Mouse (Mus musculus) megakaryocyte, embryonic 14.5 days (primary cell): ENCODE data around the gene Slc41a1. TPM values are rescaled to one million over a fixed set of nuclear protein-coding genes. Genes with fewer than 3 reads are reported as not detected.

Source experiments
- H3K27me3 ChIP-seq: replicated peaks from 2 replicates; pipeline ENCODE3; 2012; ENCODE audit warnings: inconsistent platforms
- H3K36me3 ChIP-seq: replicated peaks from 2 replicates; pipeline ENCODE3; 2012; ENCODE audit warnings: low read length, inconsistent platforms, mixed read lengths
- H3K4me1 ChIP-seq: 2 replicates; pipeline ENCODE4 v1.6.1; 2012; ENCODE audit warnings: inconsistent platforms
- H3K4me3 ChIP-seq: replicated peaks from 2 replicates; pipeline ENCODE3; 2012; ENCODE audit warnings: moderate library complexity, mild to moderate bottlenecking, inconsistent platforms
- H3K9me3 ChIP-seq: 2 replicates; pipeline ENCODE4 v1.6.1; 2012; ENCODE audit warnings: inconsistent platforms
- FLI1 ChIP-seq: IDR thresholded peaks from 2 replicates; pipeline ENCODE4 v1.6.1; 2012; ENCODE audit warnings: low read length, inconsistent platforms, mixed read lengths
- GATA1 ChIP-seq: IDR thresholded peaks from 3 replicates; pipeline ENCODE4 v1.6.1; 2012; ENCODE audit warnings: mixed read lengths, low read length, inconsistent platforms, borderline replicate concordance
- polyA plus RNA-seq: library from polyadenylated mRNA; stranded (reverse); fragments of >175 nt; gene quantifications from 2 replicates; pipeline ENCODE4 v1.2.3, GENCODE M21; 2012; ENCODE audit warnings: low replicate concordance; ENCODE audit not compliant: insufficient read depth

Gene Slc41a1
- 8.1 and 16.5 TPM in 2 replicates for polyA plus RNA-seq

GRCm38 (mm10) chr1:131827207-131827786 lies at the start of gene Slc41a1:
Gene Slc41a1, plus strand, starts transcription at chr1:131827493.
- TF ChIP-seq GATA1, result no peak
- no peak for TF ChIP-seq FLI1
- H3K27me3 ChIP-seq, result peaks cover 14% of the 10 kb centered on the region
- peaks cover 28% of the 10 kb centered on the region for H3K36me3 ChIP-seq
- peak within 1 kb of the TSS; percentile 95 for H3K4me3 ChIP-seq
- no peaks in the 10 kb centered on the region for H3K9me3 ChIP-seq
- peaks cover 53% of the 10 kb centered on the region for H3K4me1 ChIP-seq

- Histone ChIP-seq H3K9me3 (peaks cover 5% of the 10 kb centered on the region), H3K4me1 (peaks cover 6% of the 10 kb centered on the region), H3K4me3 (no peak overlapping the region), H3K27me3 (peaks cover 44% of the 10 kb centered on the region), H3K36me3 (no peaks in the 10 kb centered on the region)
- TF ChIP-seq FLI1 (no peak), GATA1 (no peak)
Measured at GRCm38 (mm10) chr1:131794591-131794990, 32.7 kb upstream of the Slc41a1 start.

- TF ChIP-seq GATA1 (no peak), FLI1 (no peak)
Measured at GRCm38 (mm10) chr1:131795171-131795570, 32.1 kb upstream of the Slc41a1 start.

GRCm38 (mm10) chr1:131797202-131797909 lies 29.9 kb upstream of the Slc41a1 start, which contains the start of gene Pm20d1:
Gene Pm20d1, plus strand, starts transcription at chr1:131797381.
- peak within 1 kb of the TSS; percentile 25 for H3K4me3 ChIP-seq
- H3K27me3 ChIP-seq, result peaks cover 57% of the 10 kb centered on the region
- H3K36me3 ChIP-seq, result no peaks in the 10 kb centered on the region
- H3K4me1 ChIP-seq, result peaks cover 14% of the 10 kb centered on the region
- peaks cover 5% of the 10 kb centered on the region for H3K9me3 ChIP-seq
- TF ChIP-seq FLI1, result no peak
- no peak for TF ChIP-seq GATA1

More at GRCm38 (mm10) chr1:131795171-131795570, 32.1 kb upstream of the Slc41a1 start:
- H3K36me3 ChIP-seq, result no peaks in the 10 kb centered on the region
- no peak overlapping the region for H3K4me3 ChIP-seq
- peaks cover 47% of the 10 kb centered on the region for H3K27me3 ChIP-seq
- peaks cover 5% of the 10 kb centered on the region for H3K9me3 ChIP-seq
- peaks cover 11% of the 10 kb centered on the region for H3K4me1 ChIP-seq

GRCm38 (mm10) chr1:131800001-131800400 lies 27.3 kb upstream of the Slc41a1 start:
- Histone ChIP-seq H3K4me3 (no peak overlapping the region), H3K36me3 (no peaks in the 10 kb centered on the region), H3K4me1 (peaks cover 14% of the 10 kb centered on the region), H3K27me3 (peaks cover 70% of the 10 kb centered on the region), H3K9me3 (peaks cover 21% of the 10 kb centered on the region)
- TF ChIP-seq GATA1 (no peak), FLI1 (no peak)

- Histone ChIP-seq H3K9me3 (peaks cover 21% of the 10 kb centered on the region), H3K36me3 (no peaks in the 10 kb centered on the region), H3K4me1 (peaks cover 18% of the 10 kb centered on the region), H3K4me3 (no peak overlapping the region), H3K27me3 (peaks cover 67% of the 10 kb centered on the region)
- TF ChIP-seq GATA1, result no peak
Measured at GRCm38 (mm10) chr1:131801071-131801470, 26.2 kb upstream of the Slc41a1 start.

- peaks cover 16% of the 10 kb centered on the region for H3K9me3 ChIP-seq
- no peaks in the 10 kb centered on the region for H3K36me3 ChIP-seq
- TF ChIP-seq FLI1 (no peak), GATA1 (no peak)
- H3K4me3 ChIP-seq, result no peak overlapping the region
- H3K4me1 ChIP-seq, result peaks cover 13% of the 10 kb centered on the region
- peaks cover 66% of the 10 kb centered on the region for H3K27me3 ChIP-seq
Measured at GRCm38 (mm10) chr1:131802652-131803051, 24.6 kb upstream of the Slc41a1 start.

- Histone ChIP-seq H3K4me1 (peaks cover 13% of the 10 kb centered on the region), H3K27me3 (peaks cover 65% of the 10 kb centered on the region), H3K9me3 (peaks cover 16% of the 10 kb centered on the region), H3K36me3 (no peaks in the 10 kb centered on the region), H3K4me3 (no peak overlapping the region)
- TF ChIP-seq FLI1 (no peak), GATA1 (no peak)
Measured at GRCm38 (mm10) chr1:131804166-131804565, 23.1 kb upstream of the Slc41a1 start.

- Histone ChIP-seq H3K9me3 (0 out of 2 replicates have a peak, but pooled peaks cover 3% of the 10 kb centered on the region), H3K36me3 (no peaks in the 10 kb centered on the region), H3K4me1 (peaks cover 5% of the 10 kb centered on the region), H3K4me3 (no peak overlapping the region), H3K27me3 (peaks cover 73% of the 10 kb centered on the region)
- TF ChIP-seq GATA1 (no peak), FLI1 (no peak)
Measured at GRCm38 (mm10) chr1:131808986-131809385, 18.3 kb upstream of the Slc41a1 start.

GRCm38 (mm10) chr1:131809651-131810050 lies 17.6 kb upstream of the Slc41a1 start:
- Histone ChIP-seq H3K4me3 (no peak overlapping the region), H3K4me1 (peaks cover 5% of the 10 kb centered on the region), H3K9me3 (no peaks in the 10 kb centered on the region), H3K27me3 (peaks cover 68% of the 10 kb centered on the region), H3K36me3 (no peaks in the 10 kb centered on the region)
- TF ChIP-seq GATA1 (no peak), FLI1 (no peak)
